Mouse (Mus musculus): ENCODE results near the gene Dpp6.

The Dpp6 gene

DNA sequence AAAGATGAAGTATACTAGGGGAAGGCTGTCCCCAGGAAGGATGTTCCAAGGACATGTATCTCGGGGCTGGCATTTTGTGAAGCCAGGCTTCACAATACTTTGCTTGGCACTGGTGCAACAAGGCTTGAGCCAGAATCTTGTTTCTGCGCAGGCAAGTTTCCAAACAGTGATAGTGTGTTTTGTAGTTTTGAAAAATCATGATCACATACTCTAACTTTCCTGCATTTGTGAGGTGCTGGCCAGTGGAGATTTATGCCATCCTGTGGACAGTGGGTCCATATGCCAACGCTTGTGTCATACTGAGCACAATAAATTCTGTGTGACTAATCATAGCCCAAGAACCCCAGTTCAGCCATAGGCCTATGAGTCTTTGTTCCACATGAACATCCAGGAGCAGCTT, 558.8 kb downstream of the Dpp6 start:
- DNase-seq (ENCODE audit: low spot score) = no peak

DNA sequence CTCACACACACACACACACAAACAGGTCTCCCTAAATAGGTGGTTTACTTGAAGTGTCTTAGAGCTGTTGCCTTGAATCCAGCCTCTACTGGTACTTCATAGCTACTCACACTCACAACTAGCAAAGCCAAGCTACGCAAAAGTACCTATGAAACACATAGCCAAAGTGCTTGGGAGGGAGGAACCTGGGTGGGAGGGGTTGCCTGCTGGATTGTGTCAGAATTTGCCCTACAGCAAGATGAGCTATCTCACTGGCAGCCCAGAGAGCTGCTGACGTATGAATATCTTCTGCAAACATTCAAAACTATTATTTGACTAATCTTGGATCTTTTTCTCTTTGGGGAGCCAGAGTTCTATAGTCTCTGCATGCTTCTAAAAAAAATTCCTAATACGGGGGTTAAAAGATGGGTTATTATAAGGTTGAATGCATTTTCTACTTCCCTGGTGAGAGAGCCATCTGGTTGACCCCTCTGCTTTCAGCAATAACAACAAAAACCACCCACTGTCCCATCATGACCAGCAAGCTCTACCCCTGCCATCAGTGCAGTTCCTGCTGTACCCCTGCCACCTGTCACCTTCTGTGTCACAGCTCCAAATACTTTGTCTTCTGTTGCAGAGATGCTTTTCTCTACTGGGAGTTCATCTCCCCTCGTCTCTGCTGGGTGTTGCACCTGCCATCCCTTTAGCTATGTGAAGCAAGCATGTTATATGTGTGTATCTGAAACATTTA, 563.8 kb downstream of the Dpp6 start:
- no peak for DNase-seq (ENCODE audit: low spot score)

DNA sequence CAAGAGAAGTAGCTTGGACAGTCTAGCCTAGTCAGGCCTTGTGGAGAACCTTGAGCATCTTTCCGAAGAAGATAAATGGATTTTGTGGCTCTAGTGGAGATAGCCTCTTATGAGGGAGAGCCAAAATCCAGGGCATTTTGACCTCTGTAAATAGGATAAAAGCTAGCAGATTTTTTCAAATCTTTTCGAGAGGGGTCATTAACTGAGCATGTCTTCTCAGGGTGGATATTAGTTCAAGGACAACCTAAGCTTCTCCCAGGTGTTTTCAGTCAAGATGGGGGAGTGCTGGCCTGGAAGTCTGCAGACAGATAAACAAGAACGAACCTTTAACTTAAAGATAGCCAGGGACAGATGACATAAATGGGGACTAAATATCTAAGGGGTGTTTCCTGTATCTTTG, 581.4 kb downstream of the Dpp6 start:
- no peak for DNase-seq (ENCODE audit: low spot score)

DNA sequence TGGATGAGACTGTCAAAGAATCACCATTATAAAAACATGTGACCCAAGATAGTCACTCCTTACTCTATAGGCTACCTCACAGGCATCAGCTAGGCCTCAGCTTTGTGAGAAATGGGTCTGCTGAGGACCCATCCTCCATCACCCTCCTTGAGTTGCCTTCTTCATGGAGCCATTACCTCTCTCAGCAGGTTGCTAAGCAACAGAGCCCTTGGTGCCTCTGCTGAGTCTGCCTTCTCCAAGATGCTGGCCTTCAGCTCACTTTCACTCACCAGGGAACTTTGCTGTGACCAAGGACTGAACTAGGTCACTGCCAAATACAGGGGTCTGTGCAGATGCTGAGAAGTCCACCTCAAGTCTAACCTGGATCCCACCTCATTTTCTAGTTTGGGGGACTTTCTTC, 582.1 kb downstream of the Dpp6 start:
- DNase-seq (ENCODE audit: low spot score) = no peak

DNA sequence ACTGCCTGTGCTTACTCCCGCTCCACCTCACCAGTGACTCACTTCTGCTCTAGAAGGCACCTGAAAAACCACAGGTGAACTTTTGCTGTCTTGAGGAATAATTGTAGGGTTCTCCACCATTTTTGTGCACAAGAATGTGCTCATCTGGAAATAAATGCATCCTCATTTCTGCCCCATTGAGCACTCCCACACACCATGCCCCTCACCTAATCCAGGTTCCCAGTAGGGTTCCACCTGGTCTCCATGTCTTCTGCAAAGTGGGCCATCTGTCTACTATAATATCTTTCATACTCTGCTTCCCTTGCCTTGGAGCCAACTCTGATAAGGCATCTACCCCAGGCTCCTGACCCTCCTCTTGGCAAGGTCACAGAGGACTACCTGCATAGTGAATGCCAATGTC, 585.6 kb downstream of the Dpp6 start:
- DNase-seq (ENCODE audit: low spot score) = no peak

DNA sequence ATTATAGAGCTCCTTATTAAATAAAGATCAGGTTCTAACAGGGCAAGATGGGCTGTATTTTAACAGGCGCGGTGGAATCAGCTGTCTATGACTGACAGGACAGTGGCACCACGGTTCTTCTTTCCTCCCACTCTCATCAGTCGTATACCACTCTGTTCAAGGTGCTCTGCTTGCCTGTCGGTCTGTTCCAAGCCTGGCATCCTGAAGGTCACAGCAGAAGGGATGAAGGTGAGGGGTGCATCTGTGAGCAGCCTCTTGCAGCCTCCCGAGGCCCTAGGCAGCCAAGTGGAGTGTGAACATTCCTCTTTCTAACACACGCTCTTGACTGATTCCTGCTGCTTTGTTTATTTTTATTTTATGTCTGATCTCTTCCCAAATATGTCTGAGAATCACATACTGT, 591.9 kb downstream of the Dpp6 start:
- no peak for DNase-seq (ENCODE audit: low spot score)

DNA sequence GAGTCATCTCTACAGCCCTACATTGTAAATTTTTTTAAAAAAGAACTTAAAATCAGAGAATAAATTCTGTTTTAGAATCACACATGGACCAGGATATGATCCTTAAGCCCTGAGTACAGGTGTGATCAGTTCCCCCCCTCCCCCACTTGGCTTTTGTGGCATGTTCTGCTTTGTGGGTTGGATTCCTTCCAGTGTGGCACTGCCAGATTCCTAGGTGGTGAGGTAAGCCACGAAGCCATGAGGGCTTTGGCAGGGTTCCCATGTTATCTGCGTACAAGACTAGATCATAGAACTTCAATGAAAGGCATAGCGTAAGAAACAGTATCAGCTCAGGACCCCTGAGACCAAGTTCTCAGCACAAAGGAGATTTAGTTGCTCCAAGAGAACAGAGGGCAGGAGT, 596.0 kb downstream of the Dpp6 start:
- no peak for DNase-seq (ENCODE audit: low spot score)

DNA sequence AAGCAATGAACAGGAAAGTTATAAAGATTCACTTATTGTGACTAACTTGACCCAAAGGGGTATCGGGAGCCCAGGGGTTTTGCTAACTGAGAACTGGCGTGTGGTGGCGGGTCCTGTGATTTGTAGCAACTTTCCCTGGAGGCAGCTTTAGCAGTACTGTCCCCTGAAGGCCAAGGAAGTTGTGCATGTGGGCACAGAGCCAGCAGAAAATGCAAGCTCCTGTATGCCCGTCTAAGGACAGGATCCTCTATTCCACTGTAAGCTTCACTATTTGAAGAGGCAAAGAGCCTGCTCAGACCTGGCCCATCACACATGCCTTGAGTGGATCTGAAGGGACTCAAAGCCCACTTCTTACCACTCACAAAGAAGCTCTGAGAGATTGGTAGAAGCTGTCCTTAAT, 598.5 kb downstream of the Dpp6 start:
- no peak for DNase-seq (ENCODE audit: low spot score)

DNA sequence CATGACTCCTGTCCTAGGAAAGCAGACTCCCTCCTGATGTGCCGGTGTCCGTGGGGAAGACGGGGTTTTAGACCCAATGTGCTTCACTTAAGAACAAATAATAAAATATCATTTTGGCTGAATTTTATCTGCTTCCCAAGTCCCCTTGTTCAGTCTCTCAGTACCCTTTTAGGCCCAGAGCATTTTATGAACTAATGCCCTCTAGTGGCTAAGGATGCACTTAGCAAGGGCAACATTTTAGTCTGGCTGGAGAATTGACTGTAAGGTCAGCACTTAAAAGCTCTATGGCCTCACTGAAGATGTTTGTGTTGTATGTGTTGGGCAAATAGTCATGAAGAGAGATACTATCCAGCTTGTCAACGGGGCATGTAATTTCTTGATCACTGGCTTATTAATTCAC, 599.6 kb downstream of the Dpp6 start:
- peak; percentile 3 for DNase-seq (ENCODE audit: low spot score)

DNA sequence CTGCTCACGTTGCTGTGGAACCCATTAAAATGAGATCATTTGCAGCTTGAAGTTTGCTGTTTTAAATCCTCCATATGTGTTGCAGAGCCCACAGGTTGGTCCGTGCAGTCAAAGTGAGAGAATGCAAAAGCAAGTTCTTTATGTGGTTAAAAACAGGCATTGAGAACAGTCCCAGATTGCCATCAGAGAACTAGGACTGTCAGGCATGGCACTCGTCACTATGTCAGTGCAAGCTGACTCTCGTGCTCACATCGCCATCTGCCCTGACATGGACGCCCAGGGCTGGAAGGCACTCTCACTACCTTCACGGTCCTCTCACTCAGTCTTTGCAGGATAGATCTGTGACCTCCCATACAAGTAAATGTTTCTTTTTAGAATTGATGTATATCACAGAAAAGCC, 600.4 kb downstream of the Dpp6 start:
- no peak for DNase-seq (ENCODE audit: low spot score)

DNA sequence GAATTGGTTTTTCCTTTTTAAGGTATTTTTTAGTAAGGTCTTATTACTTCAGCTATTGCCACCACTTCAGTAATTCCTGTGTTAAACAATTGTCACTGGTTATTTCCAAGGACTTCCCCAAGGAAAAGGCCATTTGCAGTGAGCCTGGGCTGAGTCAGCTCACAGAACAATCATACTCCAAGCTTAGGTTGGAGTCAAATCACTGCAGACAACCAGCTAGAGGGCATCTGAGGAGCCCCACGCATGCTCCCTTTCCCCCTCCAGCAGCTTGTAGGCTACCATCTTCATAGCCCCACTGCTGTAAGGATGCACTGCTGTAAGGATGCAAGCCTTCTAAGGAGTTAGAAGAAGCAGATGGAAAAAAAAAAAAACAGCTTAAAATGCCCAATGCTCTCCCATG, 601.9 kb downstream of the Dpp6 start:
- DNase-seq (ENCODE audit: low spot score) = no peak

DNA sequence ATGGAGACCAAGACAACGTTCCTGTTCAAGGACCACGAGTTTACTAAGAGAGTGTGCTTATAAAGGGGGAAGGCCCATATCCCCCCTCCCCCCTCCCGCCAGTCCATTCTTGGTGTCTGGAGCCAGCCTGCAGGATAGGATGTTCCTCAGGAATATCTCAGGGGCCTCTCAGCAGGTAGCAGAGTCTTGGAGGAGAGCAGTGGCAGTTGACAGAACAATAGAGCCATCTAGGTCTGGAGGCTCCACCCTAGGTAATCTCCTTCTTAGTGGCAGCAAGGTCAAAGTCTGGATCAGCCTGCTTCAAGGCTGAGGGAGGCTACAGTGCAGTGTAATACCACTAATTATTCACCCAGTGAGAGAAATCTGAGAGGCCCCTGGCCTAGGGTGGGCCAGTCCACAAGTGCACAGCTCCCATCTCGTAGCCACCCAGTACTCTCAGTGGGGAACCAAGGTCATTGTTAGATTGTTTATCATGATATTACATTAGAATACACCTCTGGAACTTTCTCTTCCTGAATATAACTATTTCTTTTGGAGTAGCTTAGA, 604.2 kb downstream of the Dpp6 start:
- no peak for DNase-seq (ENCODE audit: low spot score)

DNA sequence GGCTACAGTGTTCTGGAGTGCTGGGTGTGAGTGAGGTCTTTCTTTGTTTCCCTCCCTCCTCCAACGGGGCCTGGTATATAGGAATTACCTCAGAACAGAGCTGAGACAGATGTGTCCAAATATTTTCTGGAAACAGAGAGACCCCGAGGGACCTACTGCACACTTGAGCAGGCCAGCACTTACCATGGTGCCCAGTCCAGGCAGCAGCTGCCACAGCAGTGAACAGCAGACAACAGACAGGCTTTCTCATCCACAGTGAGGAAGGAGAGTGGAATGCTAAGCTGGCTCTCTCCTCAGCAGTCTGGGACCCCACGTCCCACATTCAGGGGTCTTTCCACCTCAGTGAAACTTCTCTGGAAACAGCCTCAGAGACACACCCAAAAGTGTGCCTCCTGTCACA, 606.8 kb downstream of the Dpp6 start:
- no peak for DNase-seq (ENCODE audit: low spot score)

DNA sequence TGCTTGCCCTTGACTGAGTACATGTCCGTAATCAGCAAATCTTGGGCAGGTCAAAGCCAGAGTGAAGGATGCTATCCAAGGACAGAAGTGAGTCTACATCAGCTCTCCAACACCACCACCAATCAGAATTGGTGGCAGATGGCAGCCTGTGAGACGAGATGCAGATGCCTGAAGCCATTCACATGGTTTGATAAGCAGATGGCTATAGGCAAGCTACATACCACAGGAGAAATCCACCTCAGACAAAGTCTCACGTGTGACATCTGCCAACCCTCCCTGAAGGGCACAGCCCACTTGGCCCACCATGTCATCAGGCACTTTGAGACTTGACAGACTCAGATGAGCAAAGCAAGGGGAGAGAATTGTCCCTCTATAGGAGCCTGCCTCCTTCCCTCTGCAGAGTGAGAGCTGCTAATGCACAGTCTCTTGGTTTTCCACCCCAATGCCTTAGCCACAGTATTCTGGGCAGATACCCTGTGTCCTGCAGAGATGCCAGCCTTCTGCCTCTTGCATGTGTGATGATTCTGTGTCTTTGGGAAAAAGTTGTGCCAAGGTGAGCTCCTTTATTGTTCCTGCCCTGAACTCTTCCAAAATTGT, 607.6 kb downstream of the Dpp6 start:
- no peak for DNase-seq (ENCODE audit: low spot score)

DNA sequence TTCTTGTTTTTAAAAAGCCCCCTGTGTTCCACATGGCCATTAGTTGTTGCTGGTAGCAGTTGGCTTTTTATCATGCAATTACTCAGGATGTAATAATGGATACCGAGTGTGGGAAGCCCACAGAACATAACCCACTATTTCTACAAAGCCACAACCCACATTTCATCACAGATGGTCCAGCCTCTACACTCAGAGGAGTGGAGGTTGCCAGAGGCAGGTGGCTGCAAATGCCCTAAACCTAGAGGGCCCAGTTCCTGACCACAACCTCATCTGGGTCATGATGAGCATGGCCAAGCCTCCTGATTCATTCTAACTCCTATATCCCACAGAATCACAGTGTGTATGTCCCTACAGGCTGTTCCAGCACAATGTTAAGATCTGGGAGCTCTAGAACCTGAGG, 609.2 kb downstream of the Dpp6 start:
- DNase-seq (ENCODE audit: low spot score) = no peak

DNA sequence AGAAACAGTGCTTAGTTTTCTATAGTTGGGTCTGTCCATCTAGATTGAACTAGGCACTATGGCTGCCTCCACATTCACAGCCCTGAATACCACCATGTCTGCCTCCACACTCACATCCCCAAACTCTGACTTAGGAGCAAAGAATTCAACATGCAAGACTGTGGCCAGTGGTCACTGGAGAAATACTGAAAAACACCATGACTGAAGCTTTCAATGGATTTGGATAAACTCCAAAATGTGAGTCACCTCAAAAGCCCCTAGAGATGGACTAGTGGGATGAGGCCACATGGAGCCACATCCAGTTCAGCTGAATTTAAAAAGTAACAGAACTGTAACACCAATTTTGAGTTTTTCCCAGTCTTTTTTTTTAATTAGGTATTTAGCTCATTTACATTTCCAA, 616.6 kb downstream of the Dpp6 start:
- no peak for DNase-seq (ENCODE audit: low spot score)

DNA sequence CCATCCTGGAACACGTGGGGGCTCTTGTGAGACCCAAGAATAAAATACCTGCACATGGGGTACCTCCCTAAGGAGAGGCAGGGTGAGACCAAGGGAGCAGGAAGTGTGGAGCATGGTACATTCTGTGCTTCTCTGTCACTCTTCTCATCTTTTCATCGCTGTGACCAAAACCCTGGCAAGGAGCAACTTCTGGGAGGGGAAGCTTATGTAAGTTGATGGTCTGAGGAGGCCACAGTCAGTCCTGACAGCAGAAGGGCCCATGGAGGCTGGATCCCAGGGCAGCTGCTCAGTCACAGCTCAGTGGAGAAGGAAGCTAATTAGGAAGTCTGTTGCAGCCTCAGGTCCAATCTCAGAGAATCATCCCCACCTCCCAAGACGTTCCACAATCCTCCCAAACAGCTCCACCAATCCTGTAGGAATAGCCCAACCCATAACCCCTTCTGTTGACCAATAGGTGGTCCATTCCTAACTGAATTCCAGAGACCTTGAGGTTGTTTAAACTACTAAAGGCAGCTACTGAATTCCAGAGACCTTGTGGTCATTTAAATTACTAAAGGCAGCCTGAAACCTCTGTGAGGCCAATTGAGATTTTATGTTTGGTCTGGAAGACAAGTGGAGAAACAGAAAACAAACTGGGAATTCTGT, 636.3 kb downstream of the Dpp6 start:
- DNase-seq (ENCODE audit: low spot score) = no peak

DNA sequence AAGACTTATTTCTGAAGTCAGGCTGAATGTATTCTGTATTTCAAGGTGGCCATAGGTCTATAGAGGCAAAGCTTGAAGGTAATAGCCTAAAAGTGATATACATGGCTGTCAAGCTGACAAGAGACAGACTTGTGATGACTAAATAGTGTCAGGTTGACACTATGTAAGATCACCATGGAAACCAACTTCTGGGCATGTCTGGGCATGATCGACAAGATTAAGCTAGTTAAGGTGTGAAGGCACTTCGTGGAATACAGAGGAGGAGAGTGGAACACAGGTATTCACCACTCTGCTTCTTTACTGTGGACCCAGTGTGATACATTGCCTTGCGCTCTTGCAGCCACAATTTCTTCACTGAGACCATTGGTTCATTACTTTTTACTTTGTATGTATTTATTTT, 637.4 kb downstream of the Dpp6 start:
- no peak for DNase-seq (ENCODE audit: low spot score)

DNA sequence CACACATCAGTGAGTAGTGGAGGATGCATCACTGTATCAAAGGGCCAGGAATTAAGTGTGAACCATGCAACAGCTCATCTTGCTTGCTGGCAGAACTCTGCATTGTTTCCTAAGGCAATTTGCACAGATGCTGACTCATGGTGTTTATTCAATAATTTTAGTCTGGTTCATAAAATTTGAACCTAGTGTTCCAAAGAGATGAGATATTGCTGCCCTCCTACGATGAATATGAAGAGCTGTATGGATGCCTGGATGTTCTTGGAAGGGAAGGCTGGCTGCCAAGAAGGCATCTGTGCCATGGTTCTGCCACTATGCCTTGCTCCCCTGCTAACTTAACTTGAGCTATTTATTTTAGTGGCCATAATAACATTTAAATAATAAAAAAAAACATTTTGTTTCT, 640.0 kb downstream of the Dpp6 start:
- no peak for DNase-seq (ENCODE audit: low spot score)

DNA sequence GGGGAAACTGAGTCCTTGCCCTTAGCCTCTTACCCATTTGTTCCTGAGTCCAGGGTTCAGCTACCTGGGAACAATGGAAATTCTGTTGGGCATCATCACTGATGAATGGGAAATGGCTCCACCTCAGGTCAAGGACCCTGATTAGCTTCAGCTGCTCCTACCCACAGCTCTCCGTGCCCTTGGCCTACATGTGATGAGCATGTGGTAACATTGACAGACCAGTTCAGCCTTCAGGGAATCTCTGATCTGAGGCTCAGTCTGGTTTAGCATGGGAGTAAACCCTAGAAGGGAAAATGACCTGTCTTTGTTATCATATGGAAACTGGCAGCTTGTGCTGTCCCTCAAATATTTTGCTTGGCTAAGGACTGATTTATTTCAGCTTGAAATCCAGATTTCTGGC, 640.7 kb downstream of the Dpp6 start:
- no peak for DNase-seq (ENCODE audit: low spot score)

DNA sequence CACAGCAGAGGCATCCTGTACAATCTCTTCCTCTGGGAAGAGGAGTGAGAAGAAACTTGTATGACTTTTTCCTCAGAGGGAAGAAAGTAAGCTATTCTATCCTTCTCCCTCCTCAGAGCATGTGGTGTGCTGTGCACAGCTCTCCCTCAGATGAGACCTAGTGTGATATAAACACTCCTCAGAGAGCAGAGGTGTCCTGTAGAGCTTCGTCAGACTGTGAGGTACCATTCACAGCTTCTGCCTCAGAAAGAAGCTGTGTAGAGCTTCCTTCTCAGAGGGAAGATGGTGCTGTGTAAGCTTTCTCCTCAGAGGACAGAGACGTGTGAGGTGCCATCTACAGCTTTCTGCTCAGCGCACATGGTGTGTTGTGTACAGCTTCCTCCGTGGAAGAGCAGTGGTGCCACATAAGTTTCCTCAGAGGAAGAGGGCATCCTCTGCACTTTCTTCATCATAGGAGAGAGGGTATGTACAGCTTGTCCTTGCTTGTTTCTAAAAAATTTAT, 658.0 kb downstream of the Dpp6 start:
- DNase-seq (ENCODE audit: low spot score) = no peak

DNA sequence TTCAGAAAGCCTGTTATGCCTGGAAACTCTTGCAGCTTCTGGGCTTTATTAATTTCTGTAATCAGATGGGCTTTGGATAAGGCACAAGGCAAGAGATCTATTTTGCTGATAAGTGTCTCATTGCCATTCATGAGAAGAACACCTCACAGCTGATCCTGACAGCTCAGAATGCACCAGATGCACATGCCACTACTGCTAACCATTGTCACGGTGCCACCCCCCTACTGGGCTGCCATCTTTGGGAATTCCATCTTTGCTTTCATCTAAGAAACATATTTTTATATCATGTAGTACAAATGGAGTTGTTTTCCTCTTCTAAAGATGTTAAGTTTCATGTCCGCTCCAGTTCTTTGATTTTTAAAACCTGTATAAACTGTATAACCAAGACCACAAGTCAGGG, 664.7 kb downstream of the Dpp6 start:
- DNase-seq (ENCODE audit: low spot score) = no peak

DNA sequence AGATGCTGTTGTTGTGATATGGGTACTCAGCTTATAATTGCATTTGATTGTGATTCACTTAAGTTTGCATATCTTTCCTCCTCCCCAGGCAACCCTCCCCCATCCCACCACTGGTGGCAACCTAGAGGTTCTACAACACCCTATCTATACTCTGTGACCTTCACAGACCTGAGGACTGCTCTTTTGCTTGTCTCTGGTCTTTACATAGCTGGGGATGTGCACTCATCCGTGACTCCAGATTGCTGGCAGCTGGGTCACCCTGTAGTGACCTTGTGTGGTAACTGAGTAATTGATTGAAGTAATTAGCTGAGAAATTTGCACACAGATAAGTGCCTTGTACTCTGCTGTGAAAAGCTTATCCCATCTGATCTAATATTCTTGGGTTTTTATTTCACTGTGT, 669.1 kb downstream of the Dpp6 start:
- no peak for DNase-seq (ENCODE audit: low spot score)

Data from adipocyte (in vitro differentiated cells).